ENCODE assay signal across 15 mouse cellular contexts in genomic region chr6:139624756-139625155, GRCm38 (mm10). TPM values are rescaled to one million over a fixed set of nuclear protein-coding genes. Genes with fewer than 3 reads are reported as not detected.
"Had no signal": no experiment of that assay in that cellular context is flagged by ENCODE, and none has a peak within 500 bp of the region (broad histone marks: within the 10 kb centered on the region; RNA-seq: fewer than 3 reads in every experiment).

No protein-coding gene starts in this region.

- DNase-seq: kidney, adult 18-20 months; kidney, postnatal 25 days; layer of hippocampus, adult 9-11 months; midbrain, embryonic 14.5 days; right cerebral cortex, adult 18-20 months; right cerebral cortex, postnatal 25 days; thymus, postnatal 4 days had no signal

- H3K27ac ChIP-seq: intestine, embryonic 15.5 days; kidney, embryonic 15.5 days; limb, embryonic 12.5 days; liver, embryonic 15.5 days; neural tube, embryonic 15.5 days; stomach, postnatal 0 days had no signal

- H3K4me1 ChIP-seq: intestine, embryonic 15.5 days; kidney, embryonic 15.5 days; limb, embryonic 12.5 days; liver, embryonic 15.5 days; neural tube, embryonic 15.5 days had no signal

- H3K9ac ChIP-seq: intestine, embryonic 15.5 days; kidney, embryonic 15.5 days; limb, embryonic 12.5 days; liver, embryonic 15.5 days; neural tube, embryonic 15.5 days had no signal

- H3K36me3 ChIP-seq: intestine, embryonic 15.5 days; kidney, embryonic 15.5 days; limb, embryonic 12.5 days; liver, embryonic 15.5 days; neural tube, embryonic 15.5 days had no signal

- H3K4me3 ChIP-seq: intestine, embryonic 15.5 days; kidney, embryonic 15.5 days; limb, embryonic 12.5 days; liver, embryonic 15.5 days; myocyte; neural tube, embryonic 15.5 days had no signal

- H3K27me3 ChIP-seq: intestine, embryonic 15.5 days; kidney, embryonic 15.5 days; limb, embryonic 12.5 days; liver, embryonic 15.5 days; neural tube, embryonic 15.5 days had no signal

- H3K4me2 ChIP-seq: intestine, embryonic 15.5 days; kidney, embryonic 15.5 days; limb, embryonic 12.5 days; liver, embryonic 11.5 days; liver, embryonic 15.5 days; neural tube, embryonic 15.5 days had no signal

- H3K9me3 ChIP-seq: intestine, embryonic 15.5 days; kidney, embryonic 15.5 days; limb, embryonic 12.5 days; liver, embryonic 15.5 days; neural tube, embryonic 15.5 days had no signal

- ATAC-seq: intestine, embryonic 15.5 days had no signal

RNA-seq across cellular contexts. Expression of gene Pik3c2g, which starts 37.7 kb away (rescaled TPM):
- polyA plus RNA-seq: myocyte had no signal
